Mouse (Mus musculus) olfactory bulb, adult 2 months (tissue): ENCODE results near the gene Asb3.
"Not testable (repeated sequence)": the region's sequence is repeated elsewhere in the genome, so short reads cannot be mapped to it uniquely, and the experiment has no call there.

Source experiments
- CTCF ChIP-seq: fragments of 200-500 bp; IDR thresholded peaks from 2 replicates; pipeline ENCODE4 v1.5.1; 2012; ENCODE audit warnings: low read depth, mild to moderate bottlenecking, low read length, moderate library complexity; ENCODE audit not compliant: insufficient read depth
- POLR2A ChIP-seq: fragments of 200-500 bp; IDR thresholded peaks from 2 replicates; pipeline ENCODE4 v1.6.1; 2012; ENCODE audit warnings: mild to moderate bottlenecking, low read depth, low read length, moderate library complexity; ENCODE audit not compliant: insufficient read depth

- TF ChIP-seq CTCF, POLR2A: not testable (repeated sequence)
These were observed 249.6 kb downstream of the Asb3 start for GRCm38 (mm10) chr11:31134824-31135223.
